Mouse (Mus musculus) thymus, adult 2 months (tissue): Measurements from ENCODE around the gene Adprhl1. TPM values are rescaled to one million over a fixed set of nuclear protein-coding genes. Genes with fewer than 3 reads are reported as not detected.

Source experiments
- DNase-seq: peaks from one replicate; pipeline ENCODE4 v3.0.0; 2021
- H3K27ac ChIP-seq: fragments of 200-500 bp; 2 replicates; pipeline ENCODE4 v1.5.1; 2012; ENCODE audit warnings: low read length, control low read depth; ENCODE audit not compliant: control insufficient read depth, insufficient read depth
- H3K27me3 ChIP-seq: fragments of 200-500 bp; 2 replicates; pipeline ENCODE4 v1.6.1; 2012; ENCODE audit warnings: mild to moderate bottlenecking, low read length, moderate library complexity, mixed read lengths; ENCODE audit not compliant: control insufficient read depth, insufficient read depth
- H3K36me3 ChIP-seq: fragments of 200-500 bp; 2 replicates; pipeline ENCODE4 v1.6.1; 2012; ENCODE audit warnings: mild to moderate bottlenecking, low read length, moderate library complexity; ENCODE audit not compliant: control insufficient read depth, insufficient read depth
- H3K4me1 ChIP-seq: fragments of 200-500 bp; replicated peaks from 2 replicates; pipeline ENCODE4 v1.6.1; 2012; ENCODE audit warnings: low read length; ENCODE audit not compliant: control insufficient read depth, insufficient read depth
- H3K4me3 ChIP-seq: fragments of 200-500 bp; 2 replicates; pipeline ENCODE4 v1.5.1; 2012; ENCODE audit warnings: mild to moderate bottlenecking, low read length, control low read depth, moderate library complexity; ENCODE audit not compliant: control insufficient read depth, insufficient read depth
- CTCF ChIP-seq: fragments of 200-500 bp; IDR thresholded peaks from 2 replicates; pipeline ENCODE4 v1.5.1; 2012; ENCODE audit warnings: mild to moderate bottlenecking, control low read depth, low read length, moderate library complexity, borderline replicate concordance; ENCODE audit not compliant: control insufficient read depth, poor library complexity, insufficient read depth; ENCODE audit errors: extremely low read depth
- POLR2A ChIP-seq: fragments of 200-500 bp; IDR thresholded peaks from 2 replicates; pipeline ENCODE4 v1.6.1; 2012; ENCODE audit warnings: mild to moderate bottlenecking, low read length, control low read depth, moderate library complexity; ENCODE audit not compliant: control insufficient read depth, poor library complexity, insufficient read depth; ENCODE audit errors: extremely low read depth
- WGBS: fragments of 180-500 bp; shearing (Covaris S2); methylation state at CpG from one replicate; pipeline ENCODE4 v1.1.7; 2018; 5-methylcytosine and 5-hydroxymethylcytosine counted together
- polyA plus RNA-seq: library from polyadenylated mRNA; depleted of rRNA; stranded (reverse); fragments of >200 nt; gene quantifications from 2 replicates; pipeline ENCODE4 v1.2.3, GENCODE M21; 2012

Gene Adprhl1
- polyA plus RNA-seq, 1 experiment, result 9.2 TPM

- no peaks in the 10 kb centered on the region for H3K36me3 ChIP-seq
- TF ChIP-seq CTCF (no peak), POLR2A (no peak)
- WGBS, result 68% methylated on average over 3 of the region's 3 CpGs
- peaks cover 6% of the 10 kb centered on the region; the same call in 1 of the 2 replicates for H3K27me3 ChIP-seq
- H3K27ac ChIP-seq, result no peak overlapping the region
- H3K4me1 ChIP-seq, result peaks cover 7% of the 10 kb centered on the region
- H3K4me3 ChIP-seq, result no peak overlapping the region
- DNase-seq, result no peak
Observed at GRCm38 (mm10) chr8:13202041-13202440, 51.9 kb downstream of the Adprhl1 start.

- no peak overlapping the region for H3K27ac ChIP-seq
- H3K27me3 ChIP-seq, result peaks cover 6% of the 10 kb centered on the region; the same call in 1 of the 2 replicates
- WGBS, result 6% methylated on average over 18 of the region's 18 CpGs
- peaks cover 7% of the 10 kb centered on the region for H3K4me1 ChIP-seq
- TF ChIP-seq CTCF (no peak), POLR2A (no peak)
- no peak overlapping the region for H3K4me3 ChIP-seq
- no peak for DNase-seq
- H3K36me3 ChIP-seq, result no peaks in the 10 kb centered on the region
Observed at GRCm38 (mm10) chr8:13201013-13201334, 53.0 kb downstream of the Adprhl1 start.

- TF ChIP-seq CTCF (no peak), POLR2A (no peak)
- DNase-seq, result peak; percentile 32
- Histone ChIP-seq H3K27me3 (peaks cover 6% of the 10 kb centered on the region; the same call in 1 of the 2 replicates), H3K4me3 (peak within 1 kb of the TSS; percentile 57), H3K27ac (no peak within 1 kb of the TSS), H3K4me1 (peaks cover 7% of the 10 kb centered on the region), H3K36me3 (no peaks in the 10 kb centered on the region)
- WGBS, result 2% methylated on average over 54 of the region's 58 CpGs
Observed at GRCm38 (mm10) chr8:13200301-13201012, 53.5 kb downstream of the Adprhl1 start, which contains the start of gene Grtp1. Gene Grtp1 (minus strand): TSS chr8:13200620.

DNA sequence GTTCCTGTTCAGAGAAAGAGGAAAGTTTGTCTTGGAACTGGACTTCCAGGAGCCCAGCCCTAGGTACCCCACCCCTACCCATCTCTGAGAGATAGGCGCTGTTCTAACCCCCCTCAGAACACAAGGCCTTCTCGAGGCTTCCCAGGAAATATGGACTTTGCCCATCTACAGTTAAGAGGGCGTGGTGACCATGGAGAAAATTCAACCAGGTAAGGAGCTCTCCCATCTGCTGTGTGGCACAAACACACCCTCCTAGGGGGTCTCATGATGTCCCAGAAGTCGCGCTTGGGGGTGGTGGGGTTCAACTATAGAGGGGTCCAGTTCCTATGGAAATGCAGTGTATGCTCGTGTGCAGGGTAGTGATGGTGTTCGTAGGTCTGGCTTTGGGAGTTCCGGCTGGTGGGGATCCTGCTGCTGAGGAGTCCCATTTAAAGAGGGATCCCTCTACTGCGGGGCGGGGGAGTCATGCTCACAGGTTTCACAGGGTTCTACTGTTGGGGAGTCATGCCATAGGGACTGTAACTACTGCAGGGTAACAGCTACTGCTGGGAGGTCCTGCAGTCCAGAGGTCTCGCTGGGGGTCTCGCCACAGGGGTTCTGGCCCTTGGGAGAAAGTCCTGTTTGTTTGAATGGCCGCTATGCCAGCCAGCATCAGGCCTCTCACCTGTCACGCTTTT, 54.4 kb downstream of the Adprhl1 start:
- Histone ChIP-seq H3K4me3 (0 out of 2 replicates have a peak overlapping the region, but pooled peaks have one; percentile 57), H3K27me3 (peaks cover 6% of the 10 kb centered on the region; the same call in 1 of the 2 replicates), H3K36me3 (no peaks in the 10 kb centered on the region), H3K4me1 (peaks cover 7% of the 10 kb centered on the region), H3K27ac (no peak overlapping the region)
- TF ChIP-seq POLR2A, result no peak
- no peak for TF ChIP-seq CTCF
- DNase-seq, result no peak
- 61% methylated on average over 14 of the region's 14 CpGs for WGBS

DNA sequence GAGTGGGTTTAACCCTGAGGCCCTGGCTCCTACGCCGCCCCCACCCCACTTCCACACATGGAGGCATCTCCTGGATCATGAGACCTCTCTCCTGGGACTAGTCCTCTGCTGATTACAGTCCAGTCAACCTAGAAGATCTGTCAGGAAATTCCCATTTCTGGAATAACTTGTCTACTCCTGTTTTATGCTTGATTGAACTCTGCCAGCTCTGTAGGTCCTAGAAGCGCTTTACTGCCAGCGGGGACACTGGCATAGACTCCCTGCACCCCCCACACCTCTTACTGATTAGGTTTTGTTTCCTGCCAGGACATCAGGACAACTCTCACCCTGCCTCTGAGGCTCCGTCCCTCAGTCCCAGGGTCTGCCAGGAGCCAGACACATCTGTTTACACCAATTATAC, 56.5 kb downstream of the Adprhl1 start:
- 95% methylated on average over 5 of the region's 5 CpGs for WGBS
- Histone ChIP-seq H3K27me3 (peaks cover 6% of the 10 kb centered on the region; the same call in 1 of the 2 replicates), H3K4me1 (peaks cover 7% of the 10 kb centered on the region), H3K4me3 (no peak overlapping the region), H3K36me3 (no peaks in the 10 kb centered on the region), H3K27ac (no peak overlapping the region)
- no peak for DNase-seq
- TF ChIP-seq CTCF (no peak), POLR2A (no peak)

DNA sequence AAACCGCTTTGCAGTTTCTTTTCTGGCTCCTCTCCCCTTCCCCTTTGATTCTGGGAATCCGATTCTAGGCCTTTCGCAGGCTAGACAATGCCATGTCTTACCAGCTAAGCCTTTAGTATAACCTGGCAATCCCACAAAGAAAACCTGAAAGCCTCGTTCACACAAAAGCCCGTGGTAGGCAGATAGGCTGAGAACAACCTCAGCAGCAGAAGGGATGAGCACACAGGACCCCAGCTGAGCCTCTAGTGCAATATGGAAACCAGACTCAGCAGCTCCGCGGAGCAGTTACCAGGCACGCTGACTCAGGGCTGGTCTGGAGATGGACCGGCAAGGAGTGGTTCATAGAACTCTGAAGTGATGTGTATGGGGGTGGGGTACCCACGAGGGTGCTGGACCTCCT, 59.1 kb downstream of the Adprhl1 start:
- Histone ChIP-seq H3K4me1 (no peaks in the 10 kb centered on the region), H3K36me3 (no peaks in the 10 kb centered on the region), H3K27ac (no peak overlapping the region), H3K4me3 (no peak overlapping the region), H3K27me3 (no peaks in the 10 kb centered on the region; the same call in 1 of the 2 replicates)
- TF ChIP-seq POLR2A, result no peak
- TF ChIP-seq CTCF, result no peak
- no peak for DNase-seq
- WGBS, result 75% methylated on average over 10 of the region's 10 CpGs
